Mouse (Mus musculus): Measurements from ENCODE around the gene Cyth2. TPM values are rescaled to one million over a fixed set of nuclear protein-coding genes. Genes with fewer than 3 reads are reported as not detected.

The Cyth2 gene
- polyA plus RNA-seq, 1 experiment from 2014 or later: 26.5 TPM

DNA sequence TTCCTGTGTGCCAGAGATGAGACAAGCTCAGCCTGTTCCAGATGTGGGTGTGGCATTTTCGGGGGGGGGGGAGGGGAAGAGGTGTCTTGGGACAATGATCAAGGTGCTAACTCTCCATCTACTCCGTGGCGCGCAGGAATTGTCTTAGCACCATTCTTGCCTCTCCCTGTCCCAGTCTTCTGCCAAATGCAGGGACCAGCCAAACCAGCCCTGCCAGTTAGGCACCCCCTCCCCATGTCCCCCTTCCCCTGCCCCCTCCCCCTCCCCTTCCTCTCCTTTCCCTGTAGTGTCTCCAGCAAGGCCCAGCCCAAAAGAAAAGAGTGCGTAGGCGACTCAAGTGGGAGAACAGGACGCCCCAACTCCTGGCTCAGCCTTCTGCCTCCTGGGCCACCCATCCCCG is 47.6 kb downstream of the Cyth2 start:
- H3K9me3 ChIP-seq (replicated peaks; ENCODE audit: control insufficient read depth, low read length): no peaks in the 10 kb centered on the region
- no peak overlapping the region for H3K4me3 ChIP-seq (ENCODE audit: low read depth, low read length)
- H3K27me3 ChIP-seq (ENCODE audit: control insufficient read depth, insufficient read depth, low read depth, low read length): no peaks in the 10 kb centered on the region
- no peak overlapping the region for H3K27ac ChIP-seq (ENCODE audit: low read length)
- no peak overlapping the region for H3K4me2 ChIP-seq (ENCODE audit: low read depth, low read length)
- no peak overlapping the region for H3K9ac ChIP-seq (ENCODE audit: low read depth, low read length)
- no peaks in the 10 kb centered on the region; the same call in 1 of the 2 replicates for H3K4me1 ChIP-seq (ENCODE audit: control insufficient read depth, low read depth, low read length)
- H3K36me3 ChIP-seq (ENCODE audit: control insufficient read depth, insufficient read depth): no peaks in the 10 kb centered on the region
- WGBS (ENCODE audit: insufficient replicate concordance): 58% methylated on average over 8 of the region's 8 CpGs
- no peak for ATAC-seq (ENCODE audit: low read depth)

- Histone ChIP-seq H3K9ac (ENCODE audit: low read depth, low read length) (no peak overlapping the region), H3K4me2 (ENCODE audit: low read depth, low read length) (no peak overlapping the region), H3K27ac (ENCODE audit: low read length) (no peak overlapping the region), H3K36me3 (ENCODE audit: control insufficient read depth, insufficient read depth) (no peaks in the 10 kb centered on the region), H3K27me3 (ENCODE audit: control insufficient read depth, insufficient read depth, low read depth, low read length) (no peaks in the 10 kb centered on the region), H3K4me1 (ENCODE audit: control insufficient read depth, low read depth, low read length) (no peaks in the 10 kb centered on the region; the same call in 1 of the 2 replicates), H3K4me3 (ENCODE audit: low read depth, low read length) (no peak overlapping the region), H3K9me3 (replicated peaks; ENCODE audit: control insufficient read depth, low read length) (no peaks in the 10 kb centered on the region)
- no peak for ATAC-seq (ENCODE audit: low read depth)
- WGBS (ENCODE audit: insufficient replicate concordance): 48% methylated on average over 8 of the region's 8 CpGs
Measured at GRCm38 (mm10) chr7:45765995-45766394, 48.4 kb downstream of the Cyth2 start.

- Histone ChIP-seq H3K4me3 (ENCODE audit: low read depth, low read length) (no peak overlapping the region), H3K9me3 (replicated peaks; ENCODE audit: control insufficient read depth, low read length) (no peaks in the 10 kb centered on the region), H3K27me3 (ENCODE audit: control insufficient read depth, insufficient read depth, low read depth, low read length) (peaks cover 14% of the 10 kb centered on the region), H3K4me2 (ENCODE audit: low read depth, low read length) (no peak overlapping the region), H3K4me1 (ENCODE audit: control insufficient read depth, low read depth, low read length) (no peaks in the 10 kb centered on the region), H3K36me3 (ENCODE audit: control insufficient read depth, insufficient read depth) (no peaks in the 10 kb centered on the region), H3K9ac (ENCODE audit: low read depth, low read length) (no peak overlapping the region), H3K27ac (ENCODE audit: low read length) (no peak overlapping the region)
- ATAC-seq (ENCODE audit: low read depth): no peak
- 44% methylated on average over 5 of the region's 5 CpGs for WGBS (ENCODE audit: insufficient replicate concordance)
Measured at GRCm38 (mm10) chr7:45760151-45760550, 54.2 kb downstream of the Cyth2 start.

GRCm38 (mm10) chr7:45759400-45759799 is 55.0 kb downstream of the Cyth2 start:
- Histone ChIP-seq H3K4me3 (ENCODE audit: low read depth, low read length) (peak overlapping the region; percentile 26; the same call in 1 of the 2 replicates), H3K9me3 (replicated peaks; ENCODE audit: control insufficient read depth, low read length) (no peaks in the 10 kb centered on the region), H3K36me3 (ENCODE audit: control insufficient read depth, insufficient read depth) (no peaks in the 10 kb centered on the region), H3K27ac (ENCODE audit: low read length) (no peak overlapping the region), H3K4me2 (ENCODE audit: low read depth, low read length) (no peak overlapping the region; the same call in 1 of the 2 replicates), H3K27me3 (ENCODE audit: control insufficient read depth, insufficient read depth, low read depth, low read length) (peaks cover 14% of the 10 kb centered on the region), H3K4me1 (ENCODE audit: control insufficient read depth, low read depth, low read length) (no peaks in the 10 kb centered on the region), H3K9ac (ENCODE audit: low read depth, low read length) (no peak overlapping the region)
- WGBS (ENCODE audit: insufficient replicate concordance): 7% methylated on average over 24 of the region's 27 CpGs
- no peak for ATAC-seq (ENCODE audit: low read depth)

Other genes with a start within 250 kb of the Cyth2 start
- 44.0 and 44.6 TPM in 2 replicates for gene Bcat2, start 244.4 kb downstream of the Cyth2 start, polyA plus RNA-seq (2015; fragmentation: Nextera tagmentation; extraction: Ambion mirVana)
- not detected in 2 replicates for gene Fgf21, start 199.1 kb downstream of the Cyth2 start, polyA plus RNA-seq (2015; fragmentation: Nextera tagmentation; extraction: Ambion mirVana)
- gene Fut1, start 197.3 kb downstream of the Cyth2 start, polyA plus RNA-seq (2015; fragmentation: Nextera tagmentation; extraction: Ambion mirVana): not detected in 2 replicates
- 0.05 and 0.06 TPM in 2 replicates for gene Izumo1, start 192.8 kb downstream of the Cyth2 start, polyA plus RNA-seq (2015; fragmentation: Nextera tagmentation; extraction: Ambion mirVana)
- gene Rasip1, start 187.1 kb downstream of the Cyth2 start, polyA plus RNA-seq (2015; fragmentation: Nextera tagmentation; extraction: Ambion mirVana): 1.7 and 1.8 TPM in 2 replicates
- 0.58 and 1.3 TPM in 2 replicates for gene Mamstr, start 174.6 kb downstream of the Cyth2 start, polyA plus RNA-seq (2015; fragmentation: Nextera tagmentation; extraction: Ambion mirVana)
- gene Fut2, start 148.2 kb downstream of the Cyth2 start, polyA plus RNA-seq (2015; fragmentation: Nextera tagmentation; extraction: Ambion mirVana): 0.02 and 0.08 TPM in 2 replicates
- not detected in 2 replicates for gene Ntn5, start 130.6 kb downstream of the Cyth2 start, polyA plus RNA-seq (2015; fragmentation: Nextera tagmentation; extraction: Ambion mirVana)
- 0.05 TPM in 1 of 2 replicates, not detected in the other for gene Sec1, start 120.2 kb downstream of the Cyth2 start, polyA plus RNA-seq (2015; fragmentation: Nextera tagmentation; extraction: Ambion mirVana)
- gene Car11, start 114.7 kb downstream of the Cyth2 start, polyA plus RNA-seq (2015; fragmentation: Nextera tagmentation; extraction: Ambion mirVana): 0.23 and 0.37 TPM in 2 replicates
- 0.27 and 0.32 TPM in 2 replicates for gene Dbp, start 109.5 kb downstream of the Cyth2 start, polyA plus RNA-seq (2015; fragmentation: Nextera tagmentation; extraction: Ambion mirVana)
- gene Rpl18, start 99.1 kb downstream of the Cyth2 start, polyA plus RNA-seq (2015; fragmentation: Nextera tagmentation; extraction: Ambion mirVana): 460 and 502 TPM in 2 replicates
- gene Sphk2, start 96.6 kb downstream of the Cyth2 start, polyA plus RNA-seq (2015; fragmentation: Nextera tagmentation; extraction: Ambion mirVana): 11.0 and 13.9 TPM in 2 replicates
- gene Fam83e, start 93.4 kb downstream of the Cyth2 start, polyA plus RNA-seq (2015; fragmentation: Nextera tagmentation; extraction: Ambion mirVana): 0.16 and 0.30 TPM in 2 replicates
- gene Spaca4, start 88.8 kb downstream of the Cyth2 start, polyA plus RNA-seq (2015; fragmentation: Nextera tagmentation; extraction: Ambion mirVana): not detected in 2 replicates
- not detected in 2 replicates for gene Lmtk3, start 30.8 kb downstream of the Cyth2 start, polyA plus RNA-seq (2015; fragmentation: Nextera tagmentation; extraction: Ambion mirVana)
- gene Sult2b1, start 29.9 kb downstream of the Cyth2 start, polyA plus RNA-seq (2015; fragmentation: Nextera tagmentation; extraction: Ambion mirVana): 0.08 and 0.22 TPM in 2 replicates
- 0.14 and 0.15 TPM in 2 replicates for gene Kcnj14, start 10.2 kb upstream of the Cyth2 start, polyA plus RNA-seq (2015; fragmentation: Nextera tagmentation; extraction: Ambion mirVana)
- gene Grwd1, start 16.4 kb upstream of the Cyth2 start, polyA plus RNA-seq (2015; fragmentation: Nextera tagmentation; extraction: Ambion mirVana): 19.2 and 20.9 TPM in 2 replicates
- 27.9 and 35.3 TPM in 2 replicates for gene Kdelr1, start 58.2 kb upstream of the Cyth2 start, polyA plus RNA-seq (2015; fragmentation: Nextera tagmentation; extraction: Ambion mirVana)
- 0.04 and 0.05 TPM in 2 replicates for gene Grin2d, start 63.8 kb upstream of the Cyth2 start, polyA plus RNA-seq (2015; fragmentation: Nextera tagmentation; extraction: Ambion mirVana)
- 0.71 and 0.95 TPM in 2 replicates for gene Syngr4, start 82.1 kb upstream of the Cyth2 start, polyA plus RNA-seq (2015; fragmentation: Nextera tagmentation; extraction: Ambion mirVana)
- gene Tmem143, start 82.4 kb upstream of the Cyth2 start, polyA plus RNA-seq (2015; fragmentation: Nextera tagmentation; extraction: Ambion mirVana): 3.5 and 4.3 TPM in 2 replicates
- gene Emp3, start 106.8 kb upstream of the Cyth2 start, polyA plus RNA-seq (2015; fragmentation: Nextera tagmentation; extraction: Ambion mirVana): 55.5 and 56.5 TPM in 2 replicates
- 0.94 and 1.2 TPM in 2 replicates for gene Ccdc114, start 109.5 kb upstream of the Cyth2 start, polyA plus RNA-seq (2015; fragmentation: Nextera tagmentation; extraction: Ambion mirVana)
- gene Abcc6, start 215.7 kb upstream of the Cyth2 start, polyA plus RNA-seq (2015; fragmentation: Nextera tagmentation; extraction: Ambion mirVana): 16.9 and 19.2 TPM in 2 replicates
- gene Nomo1, start 219.1 kb upstream of the Cyth2 start, polyA plus RNA-seq (2015; fragmentation: Nextera tagmentation; extraction: Ambion mirVana): 22.0 and 23.4 TPM in 2 replicates

All from liver, embryonic 16.5 days (tissue).